Mouse (Mus musculus) small intestine, adult 2 months (tissue): ENCODE results near the gene Pank4. TPM values are rescaled to one million over a fixed set of nuclear protein-coding genes. Genes with fewer than 3 reads are reported as not detected.

Experiments used
- H3K27ac ChIP-seq: fragments of 200-500 bp; 2 replicates; pipeline ENCODE4 v1.5.1; 2012; ENCODE audit warnings: low read depth, low read length, control low read depth, inconsistent platforms; ENCODE audit not compliant: insufficient read depth
- H3K27me3 ChIP-seq: fragments of 200-500 bp; 2 replicates; pipeline ENCODE4 v1.6.1; 2012; ENCODE audit warnings: mild to moderate bottlenecking, moderate library complexity, low read length, inconsistent platforms; ENCODE audit not compliant: control insufficient read depth, insufficient read depth
- H3K36me3 ChIP-seq: fragments of 200-500 bp; 2 replicates; pipeline ENCODE4 v1.6.1; 2012; ENCODE audit warnings: mild to moderate bottlenecking, low read length, control low read depth, inconsistent platforms; ENCODE audit not compliant: control insufficient read depth, insufficient read depth
- H3K4me1 ChIP-seq: fragments of 200-500 bp; 2 replicates; pipeline ENCODE4 v1.6.1; 2012; ENCODE audit warnings: low read length, inconsistent platforms, mixed read lengths; ENCODE audit not compliant: control insufficient read depth, insufficient read depth, insufficient read length
- H3K4me3 ChIP-seq: fragments of 200-500 bp; 2 replicates; pipeline ENCODE4 v1.5.1; 2012; ENCODE audit warnings: low read depth, mild to moderate bottlenecking, control low read depth, inconsistent platforms, low read length, moderate library complexity
- CTCF ChIP-seq: fragments of 200-500 bp; IDR thresholded peaks from 2 replicates; pipeline ENCODE4 v1.5.1; 2012; ENCODE audit warnings: low read depth, mild to moderate bottlenecking, control low read depth, inconsistent platforms, low read length, moderate library complexity, mixed read lengths; ENCODE audit not compliant: insufficient replicate concordance, insufficient read length; ENCODE audit errors: extremely low read depth
- POLR2A ChIP-seq: fragments of 200-500 bp; IDR thresholded peaks from 2 replicates; pipeline ENCODE4 v1.6.1; 2012; ENCODE audit warnings: low read depth, mild to moderate bottlenecking, control low read depth, inconsistent platforms, low read length, moderate library complexity
- WGBS: fragments of 180-500 bp; shearing (Covaris S2); methylation state at CpG from one replicate; pipeline ENCODE4 v1.1.7; 2018; 5-methylcytosine and 5-hydroxymethylcytosine counted together
- polyA plus RNA-seq: library from polyadenylated mRNA; depleted of rRNA; stranded (reverse); fragments of >200 nt; gene quantifications from 2 replicates; pipeline ENCODE4 v1.2.3, GENCODE M21; 2012

Pank4 gene
- polyA plus RNA-seq, 1 experiment, result 36.1 TPM

DNA sequence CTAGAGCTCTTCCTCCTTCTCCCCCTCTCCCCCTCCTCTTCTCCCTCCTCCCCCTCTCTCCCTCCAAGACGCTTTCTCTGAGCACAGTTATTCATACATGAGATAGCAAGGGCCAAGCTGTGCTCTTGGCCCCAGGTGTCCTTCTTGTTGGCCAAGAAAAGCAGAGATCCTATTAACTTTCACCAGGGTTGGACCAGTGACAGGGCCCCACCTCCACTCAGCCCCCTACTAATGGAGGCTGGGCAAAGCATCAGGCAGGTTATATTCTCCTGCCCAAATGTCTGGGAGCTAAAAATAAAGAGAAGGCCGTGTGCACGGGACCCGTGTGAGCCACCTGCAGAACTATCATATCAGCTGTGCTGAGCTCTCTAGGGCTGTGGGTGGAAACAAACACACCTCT lies 31.0 kb downstream of the Pank4 start:
- 77% methylated on average over 4 of the region's 4 CpGs for WGBS
- Histone ChIP-seq H3K36me3 (peaks cover 15% of the 10 kb centered on the region), H3K27me3 (no peaks in the 10 kb centered on the region), H3K4me3 (no peak overlapping the region), H3K27ac (no peak overlapping the region), H3K4me1 (no peaks in the 10 kb centered on the region)
- TF ChIP-seq CTCF (no peak), POLR2A (no peak)

- WGBS, result 72% methylated on average over 8 of the region's 8 CpGs
- Histone ChIP-seq H3K27ac (no peak overlapping the region), H3K4me3 (no peak overlapping the region), H3K27me3 (no peaks in the 10 kb centered on the region), H3K4me1 (no peaks in the 10 kb centered on the region), H3K36me3 (peaks cover 16% of the 10 kb centered on the region)
- no peak for TF ChIP-seq CTCF
- no peak for TF ChIP-seq POLR2A
These were observed 32.7 kb downstream of the Pank4 start for GRCm38 (mm10) chr4:154996572-154997154.

DNA sequence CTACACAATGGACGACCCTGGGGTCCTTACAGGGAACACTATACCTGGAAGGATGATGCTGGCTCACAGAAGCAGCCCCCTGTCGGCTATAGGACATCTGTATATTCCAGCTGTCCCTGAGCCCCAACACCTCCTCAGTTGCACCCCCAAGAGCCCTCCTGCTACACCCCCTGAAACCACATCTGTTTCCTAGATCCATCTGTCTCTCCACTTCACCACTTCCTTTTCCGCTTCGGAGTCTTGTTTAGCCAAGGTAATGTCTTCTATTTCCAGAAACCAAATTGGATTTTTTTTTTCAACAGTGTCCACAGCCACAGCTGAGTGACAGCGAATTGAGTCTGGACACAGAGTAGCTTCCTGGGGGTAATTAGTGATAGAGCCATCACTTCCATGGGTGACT lies 35.5 kb downstream of the Pank4 start:
- Histone ChIP-seq H3K36me3 (peaks cover 16% of the 10 kb centered on the region), H3K27me3 (no peaks in the 10 kb centered on the region), H3K4me3 (no peak overlapping the region), H3K27ac (no peak overlapping the region), H3K4me1 (no peaks in the 10 kb centered on the region)
- WGBS, result 80% methylated on average over 5 of the region's 5 CpGs
- no peak for TF ChIP-seq CTCF
- TF ChIP-seq POLR2A, result no peak

DNA sequence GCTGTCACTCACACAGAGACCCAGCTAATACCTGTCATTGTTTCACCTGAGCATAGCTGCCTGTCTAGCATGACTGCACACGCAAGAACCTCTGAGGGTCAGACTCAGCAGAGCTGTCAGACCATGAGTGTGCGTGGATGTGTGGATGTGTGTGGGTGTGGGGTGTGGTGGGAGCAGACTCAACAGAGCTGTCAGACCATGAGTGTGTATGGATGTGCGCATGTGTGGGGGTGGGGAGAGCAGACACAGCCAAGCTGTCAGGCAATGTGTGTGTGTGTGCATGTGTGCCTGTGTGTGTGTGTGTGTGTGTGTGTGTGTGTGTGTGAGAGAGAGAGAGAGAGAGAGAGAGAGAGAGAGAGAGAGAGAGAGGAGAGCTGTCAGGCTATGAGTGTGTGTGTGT lies 41.4 kb downstream of the Pank4 start:
- Histone ChIP-seq H3K4me3 (no peak overlapping the region), H3K27me3 (no peaks in the 10 kb centered on the region), H3K27ac (no peak overlapping the region), H3K4me1 (no peaks in the 10 kb centered on the region), H3K36me3 (peaks cover 1% of the 10 kb centered on the region; the same call in 1 of the 2 replicates)
- 92% methylated on average over 3 of the region's 3 CpGs for WGBS
- TF ChIP-seq CTCF (no peak), POLR2A (no peak)

DNA sequence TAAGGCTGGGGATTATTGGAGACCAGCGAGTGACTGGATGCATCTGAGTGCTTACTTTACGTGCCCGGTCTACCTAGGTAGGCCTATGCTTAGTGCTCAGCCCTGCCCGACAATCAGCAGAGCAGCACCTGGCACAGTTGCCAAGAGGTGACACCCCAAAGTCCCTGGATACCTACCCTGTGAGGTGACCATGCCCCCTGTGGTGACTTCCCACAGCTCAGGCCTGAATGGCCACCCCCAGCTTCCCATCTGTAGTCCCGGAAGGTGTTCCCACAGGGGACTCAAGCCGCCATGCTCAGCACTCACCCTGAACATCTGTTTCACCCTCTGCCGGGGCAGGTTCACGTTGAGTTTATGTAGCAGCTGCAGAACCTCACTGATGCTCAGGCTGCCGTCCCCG lies 42.4 kb downstream of the Pank4 start:
- Histone ChIP-seq H3K36me3 (no peaks in the 10 kb centered on the region; the same call in 1 of the 2 replicates), H3K4me1 (no peaks in the 10 kb centered on the region), H3K27me3 (no peaks in the 10 kb centered on the region), H3K4me3 (no peak overlapping the region), H3K27ac (no peak overlapping the region)
- TF ChIP-seq POLR2A (no peak), CTCF (no peak)
- WGBS, result 75% methylated on average over 10 of the region's 10 CpGs

GRCm38 (mm10) chr4:155007641-155008040 lies 43.7 kb downstream of the Pank4 start:
- Histone ChIP-seq H3K36me3 (no peaks in the 10 kb centered on the region; the same call in 1 of the 2 replicates), H3K27ac (no peak overlapping the region), H3K4me3 (no peak overlapping the region), H3K27me3 (no peaks in the 10 kb centered on the region), H3K4me1 (no peaks in the 10 kb centered on the region)
- TF ChIP-seq POLR2A, result no peak
- TF ChIP-seq CTCF, result no peak
- 60% methylated on average over 3 of the region's 3 CpGs for WGBS

DNA sequence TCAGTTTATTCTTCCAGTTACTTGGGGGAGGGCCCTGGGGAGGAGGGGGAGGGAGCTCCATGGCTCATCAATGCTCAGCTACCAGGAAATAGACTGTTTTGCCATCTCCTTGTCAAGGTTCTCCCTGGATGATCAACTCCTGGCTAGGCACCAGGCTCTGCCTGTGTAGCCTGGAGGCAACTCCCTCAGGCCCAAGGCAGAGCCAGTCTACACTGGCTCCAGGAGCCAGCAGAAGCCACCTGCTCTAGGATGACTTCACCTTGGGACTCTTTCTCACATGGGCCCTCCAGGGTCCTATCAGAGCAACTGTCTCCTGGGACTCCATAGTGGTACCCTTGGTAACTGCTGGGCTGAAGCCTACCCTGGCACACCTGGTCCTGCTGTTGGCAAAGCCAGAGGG lies 44.2 kb downstream of the Pank4 start:
- TF ChIP-seq POLR2A (no peak), CTCF (no peak)
- no peaks in the 10 kb centered on the region for H3K4me1 ChIP-seq
- no peaks in the 10 kb centered on the region; the same call in 1 of the 2 replicates for H3K36me3 ChIP-seq
- H3K27ac ChIP-seq, result no peak overlapping the region
- no peaks in the 10 kb centered on the region for H3K27me3 ChIP-seq
- H3K4me3 ChIP-seq, result no peak overlapping the region
